In the genomic region with DNA sequence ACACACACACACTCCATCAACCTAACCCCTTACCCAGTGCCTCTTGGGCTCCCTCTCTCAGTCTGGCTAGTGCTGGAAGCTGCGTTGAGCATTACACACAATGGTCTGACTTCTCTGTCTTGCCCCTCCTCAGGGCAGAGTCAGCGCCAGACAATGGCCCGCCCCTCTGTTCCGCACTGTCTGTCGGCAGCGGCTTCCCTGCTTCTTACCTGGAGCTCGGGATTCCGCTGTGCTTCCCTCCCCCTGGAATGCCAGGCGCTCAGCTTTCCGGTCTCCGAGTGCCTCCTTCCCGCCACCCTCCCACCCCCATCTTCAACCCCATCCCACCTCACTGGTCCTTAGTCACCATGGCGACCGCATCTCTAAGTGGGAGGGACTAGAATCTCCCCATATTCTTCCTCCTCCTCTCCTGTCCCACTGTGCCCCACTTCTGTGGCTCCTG, we compare ENCODE assay signal across 9 mouse cellular contexts. TPM values are rescaled to one million over a fixed set of nuclear protein-coding genes. Genes with fewer than 3 reads are reported as not detected.
DNase-seq lines count a peak whose midpoint lies in the region; ATAC-seq lines count a peak whose summit lies in the region.
"Had no signal": no experiment of that assay in that cellular context is flagged by ENCODE, and none has a peak within 500 bp of the region (broad histone marks: within the 10 kb centered on the region; RNA-seq: fewer than 3 reads in every experiment).

No protein-coding gene starts in this region.

- no peaks in the 10 kb centered on the region for H3K9me3 ChIP-seq in kidney, embryonic 16.5 days (ENCODE audit: low read length)
- no peaks in the 10 kb centered on the region for H3K9me3 ChIP-seq in hindbrain, embryonic 16.5 days (ENCODE audit: control insufficient read depth, low read length)
- H3K9me3 ChIP-seq in neural tube, embryonic 11.5 days (ENCODE audit: control insufficient read depth, low read length): no peaks in the 10 kb centered on the region

- no peaks in the 10 kb centered on the region for H3K36me3 ChIP-seq in kidney, embryonic 16.5 days (ENCODE audit: insufficient read depth, low read length)
- peaks cover 3% of the 10 kb centered on the region; the same call in 1 of the 2 replicates for H3K36me3 ChIP-seq in hindbrain, embryonic 16.5 days (ENCODE audit: control insufficient read depth, insufficient read depth, low read length)
- H3K36me3 ChIP-seq in neural tube, embryonic 11.5 days (ENCODE audit: control insufficient read depth, insufficient read depth, low read length): no peaks in the 10 kb centered on the region

- no peak overlapping the region for H3K27ac ChIP-seq in kidney, embryonic 16.5 days (ENCODE audit: low read length)
- peak overlapping the region; percentile 77 for H3K27ac ChIP-seq in hindbrain, embryonic 16.5 days (ENCODE audit: low read depth, low read length)
- no peak overlapping the region for H3K27ac ChIP-seq in neural tube, embryonic 11.5 days (ENCODE audit: low read depth, low read length)

- peaks cover 35% of the 10 kb centered on the region for H3K4me1 ChIP-seq in kidney, embryonic 16.5 days (ENCODE audit: insufficient read depth, low read length)
- peaks cover 18% of the 10 kb centered on the region for H3K4me1 ChIP-seq in hindbrain, embryonic 16.5 days (ENCODE audit: control insufficient read depth, insufficient read depth, low read depth, low read length)
- H3K4me1 ChIP-seq in neural tube, embryonic 11.5 days (ENCODE audit: control insufficient read depth, insufficient read depth, low read length): no peaks in the 10 kb centered on the region

- peak; percentile 14; the same call in 1 of the 2 replicates for ATAC-seq in kidney, embryonic 16.5 days (ENCODE audit: low FRiP score, low TSS enrichment)
- ATAC-seq in hindbrain, embryonic 16.5 days: peak; percentile 84
- ATAC-seq in neural tube, embryonic 11.5 days (ENCODE audit: insufficient read depth, low FRiP score, low TSS enrichment): peak; percentile 74

- under 1% methylated on average over 14 of the region's 14 CpGs for WGBS in kidney, embryonic 16.5 days
- WGBS in hindbrain, embryonic 16.5 days: under 1% methylated on average over 14 of the region's 14 CpGs
- 2% methylated on average over 14 of the region's 14 CpGs for WGBS in neural tube, embryonic 11.5 days

- intact Hi-C loops in gastrocnemius, postnatal 36 days (cut with DNase I): no loop called here

- H3K4me3 ChIP-seq in kidney, embryonic 16.5 days (ENCODE audit: low read length): no peak overlapping the region
- H3K4me3 ChIP-seq in hindbrain, embryonic 16.5 days (ENCODE audit: low read length): peak overlapping the region; percentile 52
- H3K4me3 ChIP-seq in neural tube, embryonic 11.5 days (ENCODE audit: low read depth, low read length): peak overlapping the region; percentile 31
- H3K4me3 ChIP-seq: myocyte had no signal

- H3K9ac ChIP-seq in kidney, embryonic 16.5 days (replicated peaks; ENCODE audit: low read length): no peak overlapping the region
- peak overlapping the region; percentile 73 for H3K9ac ChIP-seq in hindbrain, embryonic 16.5 days (ENCODE audit: low read depth, low read length)
- peak overlapping the region; percentile 54 for H3K9ac ChIP-seq in neural tube, embryonic 11.5 days (ENCODE audit: low read length)

- no peak for DNase-seq in kidney, adult 8-10 months
- peak; percentile 50 for DNase-seq in embryo, embryonic 10.5 days (ENCODE audit: low spot score)
- DNase-seq in neural tube, embryonic 11.5 days (ENCODE audit: low spot score): peak; percentile 49
- no peak for DNase-seq in adrenal gland, adult 18-20 months (ENCODE audit: low spot score in 2 of 2)
- DNase-seq in adrenal gland, postnatal 25 days: no peak
- DNase-seq in gastrocnemius, postnatal 36 days: no peak

- 0 out of 2 replicates have a peak, but pooled peaks cover 16% of the 10 kb centered on the region for H3K27me3 ChIP-seq in kidney, embryonic 16.5 days (ENCODE audit: insufficient read depth, low read length)
- H3K27me3 ChIP-seq in hindbrain, embryonic 16.5 days (replicated peaks; ENCODE audit: control insufficient read depth, insufficient read depth, low read length): no peaks in the 10 kb centered on the region
- H3K27me3 ChIP-seq in neural tube, embryonic 11.5 days (ENCODE audit: control insufficient read depth, insufficient read depth, low read length): no peaks in the 10 kb centered on the region

- H3K4me2 ChIP-seq in kidney, embryonic 16.5 days (replicated peaks; ENCODE audit: low read depth, low read length): peak overlapping the region; percentile 18; the same call in 1 of the 2 replicates
- H3K4me2 ChIP-seq in hindbrain, embryonic 16.5 days (ENCODE audit: low read length): peak overlapping the region; percentile 79
- H3K4me2 ChIP-seq in neural tube, embryonic 11.5 days (ENCODE audit: low read depth): peak overlapping the region; percentile 44

RNA-seq across cellular contexts. Expression of gene Sema4a, which starts 2.2 kb away (rescaled TPM):
- polyA plus RNA-seq in kidney, embryonic 16.5 days (2015; fragmentation: Nextera tagmentation; extraction: Ambion mirVana): 19.6 and 25.3 TPM in 2 replicates
- polyA plus RNA-seq in hindbrain, embryonic 16.5 days (2015; fragmentation: Nextera tagmentation; extraction: Ambion mirVana): 32.3 and 32.8 TPM in 2 replicates
- polyA plus RNA-seq in neural tube, embryonic 11.5 days (2014; fragmentation: Nextera tagmentation; extraction: Ambion mirVana): 5.8 and 6.1 TPM in 2 replicates
- total RNA-seq in adrenal gland, adult 18-20 months (2021): 10 to 100 TPM; 12.6 to 23.6 TPM
- 6.0 and 6.2 TPM in 2 replicates for total RNA-seq in adrenal gland, postnatal 25 days (2021)
- total RNA-seq in gastrocnemius, postnatal 36 days (2021): 1 to 10 TPM; 1.2 to 1.4 TPM

RNA-seq across cellular contexts. Expression of gene Slc25a44, which starts 33.9 kb away (rescaled TPM):
- 21.7 and 22.2 TPM in 2 replicates for polyA plus RNA-seq in kidney, embryonic 16.5 days (2015; fragmentation: Nextera tagmentation; extraction: Ambion mirVana)
- 40.3 and 42.3 TPM in 2 replicates for polyA plus RNA-seq in hindbrain, embryonic 16.5 days (2015; fragmentation: Nextera tagmentation; extraction: Ambion mirVana)
- polyA plus RNA-seq in neural tube, embryonic 11.5 days (2014; fragmentation: Nextera tagmentation; extraction: Ambion mirVana): 24.8 and 27.0 TPM in 2 replicates
- total RNA-seq in adrenal gland, adult 18-20 months (2021): 10 to 100 TPM; 56.0 to 66.6 TPM
- 42.9 and 45.9 TPM in 2 replicates for total RNA-seq in adrenal gland, postnatal 25 days (2021)
- 10 to 100 TPM; 13.0 to 15.6 TPM for total RNA-seq in gastrocnemius, postnatal 36 days (2021)

RNA-seq across cellular contexts. Expression of gene Pmf1, which starts 48.7 kb away (rescaled TPM):
- polyA plus RNA-seq in kidney, embryonic 16.5 days (2015; fragmentation: Nextera tagmentation; extraction: Ambion mirVana): 144 and 152 TPM in 2 replicates
- 30.6 and 34.4 TPM in 2 replicates for polyA plus RNA-seq in hindbrain, embryonic 16.5 days (2015; fragmentation: Nextera tagmentation; extraction: Ambion mirVana)
- polyA plus RNA-seq in neural tube, embryonic 11.5 days (2014; fragmentation: Nextera tagmentation; extraction: Ambion mirVana): 118 and 124 TPM in 2 replicates
- 10 to 100 TPM; 26.5 to 35.5 TPM for total RNA-seq in adrenal gland, adult 18-20 months (2021)
- total RNA-seq in adrenal gland, postnatal 25 days (2021): 34.9 and 41.2 TPM in 2 replicates
- 10 to 100 TPM; 15.1 to 20.3 TPM for total RNA-seq in gastrocnemius, postnatal 36 days (2021)

RNA-seq across cellular contexts. Expression of gene Lmna, which starts 51.0 kb away (rescaled TPM):
- polyA plus RNA-seq in kidney, embryonic 16.5 days (2015; fragmentation: Nextera tagmentation; extraction: Ambion mirVana): 89.9 and 100 TPM in 2 replicates
- 62.3 and 70.4 TPM in 2 replicates for polyA plus RNA-seq in hindbrain, embryonic 16.5 days (2015; fragmentation: Nextera tagmentation; extraction: Ambion mirVana)
- polyA plus RNA-seq in neural tube, embryonic 11.5 days (2014; fragmentation: Nextera tagmentation; extraction: Ambion mirVana): 16.1 and 17.4 TPM in 2 replicates
- total RNA-seq in adrenal gland, adult 18-20 months (2021): 100 to 1,000 TPM; 106 to 137 TPM
- total RNA-seq in adrenal gland, postnatal 25 days (2021): 90.6 and 91.1 TPM in 2 replicates
- 10 to 100 TPM; 75.3 to 79.8 TPM for total RNA-seq in gastrocnemius, postnatal 36 days (2021)

Comparison
In these comparisons a context has a peak if more than half of its experiments do, and no peak if none do; other contexts are left out.
1. ATAC-seq: peak in every context shown above with its lines; median percentile 84 in hindbrain, embryonic 16.5 days; 74 in neural tube, embryonic 11.5 days; 14 in kidney, embryonic 16.5 days.
2. H3K4me2 ChIP-seq: peak in every context shown above with its lines; median percentile 79 in hindbrain, embryonic 16.5 days; 44 in neural tube, embryonic 11.5 days; 18 in kidney, embryonic 16.5 days.
3. DNase-seq: peak in embryo, embryonic 10.5 days (single experiment) and neural tube, embryonic 11.5 days (single experiment); none in kidney, adult 8-10 months (0 of 2), adrenal gland, adult 18-20 months (0 of 2), adrenal gland, postnatal 25 days (single experiment) and gastrocnemius, postnatal 36 days (0 of 2).